In the genomic region with DNA sequence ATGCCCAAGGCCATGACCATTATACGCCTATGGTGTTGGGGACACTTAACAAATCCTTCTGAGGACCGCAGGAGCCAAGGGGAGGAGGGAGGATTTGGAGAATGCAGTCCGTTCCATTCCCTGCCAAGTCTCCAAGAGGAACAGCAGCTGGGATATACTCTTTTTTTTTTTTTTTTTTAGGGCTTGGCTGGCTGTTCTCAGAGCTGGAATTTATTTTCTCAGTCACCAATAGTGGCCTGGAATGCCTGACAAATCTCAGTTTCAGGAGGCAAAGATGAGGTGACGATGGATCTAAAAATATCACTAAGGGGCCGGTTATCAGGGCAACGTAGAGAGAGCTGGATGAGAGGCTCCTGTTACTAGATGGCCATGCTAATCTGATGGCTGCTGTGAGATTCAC, we compare ENCODE assay signal across 13 mouse cellular contexts.
DNase-seq lines count a peak whose midpoint lies in the region; ATAC-seq and TF ChIP-seq lines count a peak whose summit lies in the region.
"Had no signal": no experiment of that assay in that cellular context is flagged by ENCODE, and none has a peak within 500 bp of the region (broad histone marks: within the 10 kb centered on the region; RNA-seq: fewer than 3 reads in every experiment).

No protein-coding gene starts in this region.

- H3K9me3 ChIP-seq in limb, embryonic 15.5 days, result no peaks in the 10 kb centered on the region
- H3K9me3 ChIP-seq in hindbrain, embryonic 12.5 days (replicated peaks), result no peaks in the 10 kb centered on the region
- H3K9me3 ChIP-seq: hindbrain, embryonic 13.5 days; midbrain, embryonic 12.5 days had no signal

- H3K27ac ChIP-seq in liver, adult 2 months (replicated peaks; ENCODE audit: insufficient read depth, low read depth, low read length), result no peak overlapping the region
- peak overlapping the region; percentile 61 for H3K27ac ChIP-seq in limb, embryonic 15.5 days
- no peak overlapping the region for H3K27ac ChIP-seq in hindbrain, embryonic 12.5 days
- H3K27ac ChIP-seq: hindbrain, embryonic 13.5 days; liver, embryonic 14.5 days; midbrain, embryonic 12.5 days had no signal

- no peak overlapping the region for H3K4me3 ChIP-seq in liver, adult 2 months (ENCODE audit: insufficient read depth, low read depth, low read length)
- no peak overlapping the region for H3K4me3 ChIP-seq in limb, embryonic 15.5 days
- H3K4me3 ChIP-seq in hindbrain, embryonic 12.5 days, result no peak overlapping the region
- H3K4me3 ChIP-seq: hindbrain, embryonic 13.5 days; midbrain, embryonic 12.5 days had no signal

- H3K36me3 ChIP-seq in liver, adult 2 months (ENCODE audit: control insufficient read depth, insufficient read depth, low read length), result no peaks in the 10 kb centered on the region
- H3K36me3 ChIP-seq in limb, embryonic 15.5 days, result no peaks in the 10 kb centered on the region
- no peaks in the 10 kb centered on the region for H3K36me3 ChIP-seq in hindbrain, embryonic 12.5 days
- H3K36me3 ChIP-seq: hindbrain, embryonic 13.5 days; midbrain, embryonic 12.5 days had no signal

- H3K9ac ChIP-seq in liver, adult 2 months (ENCODE audit: low read depth, low read length), result no peak overlapping the region
- no peak overlapping the region for H3K9ac ChIP-seq in limb, embryonic 15.5 days
- H3K9ac ChIP-seq in hindbrain, embryonic 12.5 days, result no peak overlapping the region
- H3K9ac ChIP-seq: hindbrain, embryonic 13.5 days; liver, embryonic 14.5 days; midbrain, embryonic 12.5 days had no signal

- no peaks in the 10 kb centered on the region for H3K27me3 ChIP-seq in liver, adult 2 months (ENCODE audit: control insufficient read depth, insufficient read depth, low read length)
- 0 out of 2 replicates have a peak, but pooled peaks cover 8% of the 10 kb centered on the region for H3K27me3 ChIP-seq in limb, embryonic 15.5 days
- peaks cover 3% of the 10 kb centered on the region; the same call in 1 of the 2 replicates for H3K27me3 ChIP-seq in hindbrain, embryonic 12.5 days
- H3K27me3 ChIP-seq: hindbrain, embryonic 13.5 days; midbrain, embryonic 12.5 days had no signal

- intact Hi-C loops in gastrocnemius, postnatal 14 days (cut with DNase I; ENCODE audit: low total_unique reads), result no loop called here

- TF ChIP-seq CTCF in liver, adult 2 months (IDR thresholded peaks at IDR 0.05; ENCODE audit: low read depth, low read length), result no peak

- H3K4me2 ChIP-seq in limb, embryonic 15.5 days, result no peak overlapping the region
- no peak overlapping the region for H3K4me2 ChIP-seq in hindbrain, embryonic 12.5 days (replicated peaks)
- H3K4me2 ChIP-seq: hindbrain, embryonic 13.5 days; midbrain, embryonic 12.5 days had no signal

- H3K4me1 ChIP-seq in liver, adult 2 months (ENCODE audit: control insufficient read depth, insufficient read depth, low read length), result no peaks in the 10 kb centered on the region
- H3K4me1 ChIP-seq in limb, embryonic 15.5 days, result peaks cover 28% of the 10 kb centered on the region
- H3K4me1 ChIP-seq in hindbrain, embryonic 12.5 days, result no peaks in the 10 kb centered on the region
- H3K4me1 ChIP-seq: hindbrain, embryonic 13.5 days; midbrain, embryonic 12.5 days had no signal

- no peaks in the 10 kb centered on the region for H3K79me2 ChIP-seq in liver, adult 2 months (ENCODE audit: control insufficient read depth, insufficient read depth, low read length)

- DNase-seq in gastrocnemius, postnatal 14 days, result peak; percentile 26
- DNase-seq in gastrocnemius, adult 8-10 months (ENCODE audit: low spot score in 2 of 2), result no peak
- peak; percentile 7 for DNase-seq in liver, adult 2 months (ENCODE audit: extremely low read depth, low read depth, low spot score)
- no peak for DNase-seq in liver
- peak; percentile 59 for DNase-seq in telencephalon, adult 2 months (ENCODE audit: low read depth, low spot score)
- no peak for DNase-seq in frontal cortex, postnatal 25 days (ENCODE audit: low spot score in 2 of 2)
- DNase-seq: layer of hippocampus, postnatal 36 days; right cerebral cortex, postnatal 14 days had no signal

- peak; percentile 40; the same call in 1 of the 2 replicates for ATAC-seq in limb, embryonic 15.5 days (ENCODE audit: insufficient number of reproducible peaks, low FRiP score, low TSS enrichment, low read depth)
- ATAC-seq in hindbrain, embryonic 12.5 days (ENCODE audit: low FRiP score), result no peak

- 81% methylated on average over 6 of the region's 6 CpGs for WGBS in liver, adult 2 months
- 28% methylated on average over 6 of the region's 6 CpGs for WGBS in limb, embryonic 15.5 days
- WGBS in hindbrain, embryonic 12.5 days, result 84% methylated on average over 6 of the region's 6 CpGs

- TF ChIP-seq POLR2A in liver, adult 2 months (IDR thresholded peaks at IDR 0.05; ENCODE audit: extremely low read depth, insufficient read depth, low read length), result no peak

Comparison
In these comparisons a context has a peak if more than half of its experiments do, and no peak if none do; other contexts are left out.
1. DNase-seq: peak in gastrocnemius, postnatal 14 days (single experiment), liver, adult 2 months (single experiment) and telencephalon, adult 2 months (single experiment); none in gastrocnemius, adult 8-10 months (0 of 2), liver (single experiment) and frontal cortex, postnatal 25 days (0 of 2).